Mouse (Mus musculus): ENCODE data around the gene Dhx15.

Dhx15 gene

DNA sequence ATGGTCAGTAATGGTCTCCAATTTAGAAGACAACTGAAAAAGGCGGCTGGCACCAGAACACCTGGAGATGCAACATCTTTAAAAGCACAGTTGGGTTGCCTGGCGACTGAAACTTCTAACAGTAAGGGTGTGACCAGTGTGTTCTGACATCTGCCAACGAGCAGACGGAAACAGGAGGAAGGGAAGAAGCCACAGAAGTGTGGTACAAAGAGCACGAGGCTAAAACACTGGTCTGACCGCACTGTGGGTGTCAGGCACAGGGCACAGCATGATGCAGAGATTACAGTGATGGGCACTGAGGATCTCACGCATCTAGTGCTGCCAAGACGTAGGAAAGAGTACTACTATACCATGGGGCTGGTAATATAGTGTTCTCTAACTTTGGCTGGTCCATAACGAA is 48.4 kb downstream of the Dhx15 start:
- no peak for DNase-seq

DNA sequence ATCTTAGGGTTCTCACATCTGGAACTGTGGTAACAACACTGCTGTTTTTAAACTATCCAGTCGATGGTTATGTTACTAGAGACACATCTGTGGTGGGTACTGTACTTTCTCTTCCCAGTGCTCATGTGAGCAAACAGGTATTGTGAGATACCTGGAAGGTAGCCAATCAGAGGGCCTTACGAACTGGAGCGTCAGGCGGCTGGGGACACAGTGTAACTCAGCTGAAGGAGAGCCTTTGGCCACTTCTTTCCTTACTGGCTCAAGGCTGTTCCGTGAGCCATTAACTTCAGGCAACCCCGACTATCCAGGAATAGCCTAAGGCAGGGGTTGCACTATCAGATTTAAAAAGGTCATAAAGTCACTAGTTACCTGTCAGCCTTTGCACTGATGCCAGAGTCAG is 51.5 kb downstream of the Dhx15 start:
- DNase-seq, result no peak

DNA sequence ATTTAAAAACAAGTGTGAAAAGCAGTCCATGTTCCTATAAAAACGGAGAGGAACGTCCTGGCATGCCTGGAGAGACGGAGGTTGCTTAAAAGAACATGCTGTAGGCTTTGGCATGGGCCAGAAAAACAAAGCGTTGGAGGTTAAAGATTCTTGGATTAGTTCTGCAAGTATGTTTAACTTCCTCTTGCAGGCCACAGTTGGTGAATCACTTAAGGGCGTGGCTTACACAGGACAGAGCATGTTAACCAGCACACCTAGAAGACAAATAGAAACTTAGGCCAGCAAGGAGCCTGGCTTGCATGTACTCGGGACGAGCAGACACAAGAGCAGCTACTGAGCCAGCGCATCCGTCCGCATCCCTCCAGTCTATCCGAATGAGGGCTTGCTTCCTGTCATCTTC is 52.2 kb downstream of the Dhx15 start:
- DNase-seq, result no peak

DNA sequence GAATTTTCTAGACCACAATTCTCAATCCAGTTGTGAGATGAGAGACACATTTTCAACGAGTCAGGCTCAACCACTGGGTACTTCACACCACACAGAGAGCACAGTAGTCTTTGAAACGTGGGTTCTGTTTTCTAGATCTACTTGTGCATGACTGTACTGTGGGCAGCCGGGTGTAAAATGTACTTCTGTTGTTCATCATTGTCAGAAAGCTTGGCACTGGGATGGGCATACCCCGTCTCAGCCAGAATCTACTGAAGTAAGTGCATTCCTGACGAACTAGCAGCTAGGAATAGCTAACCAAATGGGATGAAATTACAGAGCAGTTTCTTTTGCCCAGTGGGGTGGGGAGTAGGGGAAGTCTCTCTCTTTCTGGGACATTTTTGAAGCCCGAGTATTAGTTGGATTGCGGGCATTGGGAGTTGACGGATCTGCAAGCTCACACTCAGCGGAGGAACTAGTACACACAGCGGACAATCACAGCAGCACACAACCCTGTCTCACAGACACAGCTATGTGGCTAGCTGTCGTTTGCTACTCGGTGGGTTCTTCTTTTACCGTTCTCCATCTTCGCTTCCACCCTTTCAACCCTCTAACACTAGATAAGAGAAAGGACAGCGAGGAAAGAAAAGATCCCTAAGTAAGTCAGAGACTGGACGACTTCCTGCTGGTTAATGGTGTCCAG is 54.7 kb downstream of the Dhx15 start:
- DNase-seq, result no peak

DNA sequence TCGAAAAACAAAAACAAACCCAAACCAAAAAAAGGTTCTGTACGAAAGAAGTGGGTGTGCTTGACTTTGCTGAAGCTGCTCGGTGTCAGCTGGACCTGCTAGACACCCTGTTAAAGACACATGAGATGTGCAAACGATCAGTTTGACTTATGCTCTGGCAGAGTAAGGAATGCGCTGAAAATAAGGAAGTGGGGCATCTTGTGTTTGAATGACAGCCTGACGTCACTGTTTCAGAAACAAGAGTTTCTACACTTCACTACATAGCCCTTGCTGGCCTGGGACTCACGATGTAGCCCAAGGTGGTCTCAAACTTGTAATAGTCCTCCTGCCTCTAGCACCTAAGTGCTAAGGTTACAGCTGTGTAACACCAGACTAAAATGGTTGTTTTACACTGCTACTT is 57.5 kb downstream of the Dhx15 start:
- no peak for DNase-seq

DNA sequence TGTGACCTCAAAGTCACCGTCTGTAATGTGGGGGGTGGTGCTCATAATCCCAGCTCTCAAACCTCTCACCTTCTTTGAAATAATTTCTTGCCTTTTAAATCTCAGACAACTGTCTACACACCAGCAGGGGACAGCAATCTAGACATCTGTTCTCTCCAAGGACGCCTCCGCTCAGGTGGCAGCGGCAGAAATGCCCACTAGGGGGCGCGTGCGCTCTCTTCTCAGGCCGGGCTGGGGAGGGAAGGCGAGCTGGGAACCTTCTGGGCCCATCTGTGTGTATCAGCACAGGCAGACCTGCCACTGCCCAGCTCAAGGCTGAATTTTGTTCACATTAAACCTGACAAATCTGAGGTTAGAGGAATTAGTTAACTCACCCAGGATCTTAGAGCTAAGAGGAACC is 58.2 kb downstream of the Dhx15 start:
- DNase-seq, result no peak

DNA sequence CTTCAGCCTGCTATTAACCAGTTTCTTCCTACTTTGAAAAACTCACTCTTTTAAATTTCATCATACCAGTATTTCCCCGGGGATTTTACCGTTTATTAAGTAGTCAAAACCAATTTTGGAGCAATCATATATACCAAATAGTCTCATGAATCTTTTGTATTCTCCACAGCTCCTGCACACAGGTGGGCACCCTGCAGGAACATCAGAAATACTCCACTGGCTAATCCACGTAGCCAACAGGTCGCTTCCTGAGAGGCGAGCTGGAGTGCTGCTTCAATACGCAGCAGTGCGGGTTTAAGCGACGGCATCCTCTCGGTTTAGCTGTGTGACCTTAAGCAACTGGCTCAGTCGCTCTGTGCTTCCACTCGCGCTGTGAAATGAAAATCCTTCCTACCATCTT is 58.9 kb downstream of the Dhx15 start:
- no peak for DNase-seq

DNA sequence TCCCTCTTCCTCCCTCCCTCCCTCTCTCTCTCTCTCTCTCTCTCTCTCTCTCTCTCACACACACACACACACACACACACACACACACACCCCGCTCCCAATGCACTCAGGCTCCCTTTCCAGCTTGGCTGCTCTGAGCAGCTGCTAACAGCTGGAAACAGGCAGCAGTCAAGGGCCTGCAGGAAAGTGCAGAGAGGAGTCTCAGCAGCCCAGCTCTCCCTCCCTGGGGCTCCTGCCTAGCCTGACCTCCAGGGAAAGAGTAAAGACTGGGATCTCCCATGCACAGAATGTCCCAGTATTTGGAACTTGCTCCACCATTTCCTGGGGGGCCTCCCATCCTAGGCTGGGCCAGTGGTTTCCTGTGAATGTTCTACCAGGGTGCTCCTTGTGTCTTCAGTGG is 59.8 kb downstream of the Dhx15 start:
- DNase-seq, result no peak

DNA sequence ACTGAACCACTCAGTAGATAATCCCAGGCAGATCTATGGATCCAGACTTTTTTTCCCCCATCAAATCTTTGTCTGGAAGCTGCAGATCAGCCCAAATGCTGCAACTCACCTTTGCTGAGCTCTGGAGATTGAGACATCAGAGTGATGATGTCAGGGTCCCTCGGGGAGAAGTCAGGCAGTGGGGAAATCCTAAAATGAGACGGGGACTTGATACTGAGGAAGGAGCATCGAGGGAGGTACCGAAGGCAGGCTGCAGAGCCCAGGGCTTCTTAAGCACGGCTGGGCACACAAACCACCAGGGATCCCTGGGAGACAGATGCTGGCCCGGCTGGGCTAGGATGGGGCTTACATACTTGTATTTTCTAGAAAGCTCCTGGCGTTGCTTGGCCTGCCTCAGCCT is 64.1 kb downstream of the Dhx15 start:
- DNase-seq, result no peak

DNA sequence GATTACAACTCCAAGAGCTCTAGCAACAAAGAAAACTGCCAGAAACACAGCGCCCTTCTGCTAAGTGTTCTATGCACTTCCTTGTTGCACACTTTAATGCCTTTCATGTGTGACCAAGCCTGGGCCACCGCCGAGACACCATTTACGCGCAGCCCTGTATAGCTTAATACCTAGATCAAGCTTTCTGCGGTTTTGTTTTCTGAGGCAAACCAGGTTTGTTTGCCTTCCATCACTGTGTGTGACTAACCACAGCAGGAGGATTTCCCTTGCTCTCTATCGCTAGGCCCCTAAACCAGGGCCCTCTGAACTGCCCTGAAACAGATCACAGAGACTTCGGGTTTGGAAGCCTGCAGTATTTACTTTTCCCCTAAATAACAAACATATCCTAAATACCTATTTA is 64.5 kb downstream of the Dhx15 start:
- no peak for DNase-seq

DNA sequence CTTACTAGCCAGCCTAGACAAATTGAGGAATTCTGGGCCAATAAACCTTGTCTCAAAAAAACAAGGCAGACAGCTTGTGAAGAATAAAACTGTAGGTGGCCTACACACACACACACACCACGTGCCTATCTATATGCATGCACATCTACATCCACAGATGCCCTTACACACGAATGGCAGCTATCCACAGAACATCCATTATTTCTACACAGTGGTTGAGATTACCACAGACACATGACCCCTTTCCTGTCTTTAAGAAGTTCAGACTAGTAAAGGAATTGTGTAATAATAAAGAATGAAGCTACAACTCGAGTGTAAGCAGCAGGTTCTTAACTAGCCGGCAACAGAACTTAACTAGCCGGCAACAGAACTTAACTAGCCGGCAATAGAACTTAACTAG is 68.2 kb downstream of the Dhx15 start:
- DNase-seq, result no peak

DNA sequence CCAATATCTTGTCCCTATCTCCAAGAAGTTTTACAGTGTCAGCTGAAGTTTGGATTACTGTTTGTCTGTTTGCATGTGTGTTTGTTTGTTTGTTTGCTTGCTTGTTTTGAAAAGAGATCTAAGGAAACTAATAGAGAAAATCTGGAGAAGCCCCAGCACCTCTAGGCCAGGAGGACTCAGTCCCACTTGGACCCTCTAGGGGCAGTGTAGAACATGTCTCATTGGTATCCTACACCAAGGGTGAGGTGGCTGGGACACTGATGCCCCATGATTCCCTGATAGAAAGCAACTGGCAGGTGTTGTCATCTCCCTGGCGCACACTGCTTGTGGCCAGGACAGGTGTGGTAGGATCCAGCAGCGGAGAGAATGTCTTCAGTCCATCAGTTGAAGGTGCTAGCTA is 70.5 kb downstream of the Dhx15 start:
- no peak for DNase-seq

DNA sequence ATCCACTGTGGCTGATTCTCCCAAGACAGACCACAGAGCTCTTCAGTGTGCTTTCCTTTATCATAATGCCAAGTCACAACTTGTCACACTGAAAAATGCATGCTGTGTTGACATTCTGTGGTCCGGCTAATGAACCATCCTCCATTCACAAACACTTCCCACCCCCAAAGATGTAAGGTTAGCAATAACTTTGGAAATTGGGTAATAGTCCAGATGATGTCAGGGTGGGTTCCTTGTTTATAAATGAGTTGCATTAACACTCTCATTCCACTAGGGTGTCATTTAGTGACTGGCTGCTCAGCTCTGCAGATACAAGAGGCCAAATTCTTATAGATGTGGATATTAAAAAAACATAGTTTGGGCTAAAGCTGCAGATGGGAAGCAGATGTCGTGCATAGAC is 71.1 kb downstream of the Dhx15 start:
- DNase-seq, result no peak

DNA sequence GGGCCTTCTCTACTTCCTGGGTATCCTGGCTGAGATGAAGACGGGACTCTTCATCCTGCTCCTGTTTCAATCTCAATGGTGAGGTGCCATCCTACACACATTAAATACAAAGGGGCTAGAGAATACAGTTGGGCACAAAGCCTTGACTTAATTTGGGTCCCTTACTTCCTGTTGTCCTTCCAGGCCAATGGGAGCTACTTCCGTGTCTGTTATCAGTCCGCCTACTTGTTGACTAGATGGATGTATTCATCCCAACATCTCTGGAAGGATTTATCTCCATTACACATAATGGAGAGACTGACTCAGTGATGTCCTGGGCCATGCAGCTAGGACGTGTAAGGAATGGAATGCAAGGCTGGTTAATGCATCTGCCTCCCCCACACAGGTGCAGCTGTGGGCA is 72.5 kb downstream of the Dhx15 start:
- DNase-seq, result no peak

DNA sequence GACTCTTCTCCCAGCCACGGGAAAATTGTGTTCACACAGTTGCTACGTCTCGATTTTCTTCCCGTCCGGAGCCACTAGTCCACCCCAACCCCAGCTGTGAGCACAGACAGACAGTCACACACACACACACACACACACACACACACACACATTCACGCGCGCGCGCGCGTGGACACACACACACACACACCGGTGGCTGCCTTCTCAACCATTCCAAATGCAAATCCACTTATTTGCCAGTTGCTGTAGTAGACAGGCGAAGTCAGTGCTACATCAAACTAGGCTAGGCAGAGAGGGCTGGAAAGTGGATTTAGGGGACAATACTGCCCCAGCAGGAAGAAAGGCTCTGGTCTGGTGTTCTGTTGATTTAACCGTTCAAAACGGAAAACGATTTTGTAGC is 73.9 kb downstream of the Dhx15 start:
- no peak for DNase-seq

DNA sequence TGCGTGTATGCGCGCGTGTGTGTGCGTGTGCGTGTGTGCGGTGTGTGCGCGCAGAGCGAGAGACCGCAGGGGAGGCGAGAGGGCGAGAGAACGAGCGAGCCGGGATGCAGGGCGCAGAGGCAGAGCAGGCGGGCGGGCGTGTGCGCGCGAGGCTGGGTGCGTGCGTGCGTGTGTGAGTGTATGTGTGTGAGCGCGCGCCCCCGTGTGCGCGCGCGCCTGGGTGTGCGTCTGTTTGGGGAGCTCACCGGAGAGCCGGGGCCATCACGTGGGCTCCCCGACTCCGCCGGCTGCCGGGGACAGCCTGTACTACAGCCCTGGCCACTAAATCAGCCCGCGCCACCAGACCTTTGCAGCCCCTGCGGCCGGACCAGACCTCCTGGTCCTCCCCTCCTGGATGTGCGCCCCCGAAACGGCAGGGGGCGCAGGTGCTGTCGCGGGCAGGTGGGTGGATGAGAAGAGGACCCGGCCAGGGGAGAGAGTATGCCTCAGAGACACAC is 74.4 kb downstream of the Dhx15 start:
- DNase-seq, result peak in 1 of 2 experiments; percentile 24

DNA sequence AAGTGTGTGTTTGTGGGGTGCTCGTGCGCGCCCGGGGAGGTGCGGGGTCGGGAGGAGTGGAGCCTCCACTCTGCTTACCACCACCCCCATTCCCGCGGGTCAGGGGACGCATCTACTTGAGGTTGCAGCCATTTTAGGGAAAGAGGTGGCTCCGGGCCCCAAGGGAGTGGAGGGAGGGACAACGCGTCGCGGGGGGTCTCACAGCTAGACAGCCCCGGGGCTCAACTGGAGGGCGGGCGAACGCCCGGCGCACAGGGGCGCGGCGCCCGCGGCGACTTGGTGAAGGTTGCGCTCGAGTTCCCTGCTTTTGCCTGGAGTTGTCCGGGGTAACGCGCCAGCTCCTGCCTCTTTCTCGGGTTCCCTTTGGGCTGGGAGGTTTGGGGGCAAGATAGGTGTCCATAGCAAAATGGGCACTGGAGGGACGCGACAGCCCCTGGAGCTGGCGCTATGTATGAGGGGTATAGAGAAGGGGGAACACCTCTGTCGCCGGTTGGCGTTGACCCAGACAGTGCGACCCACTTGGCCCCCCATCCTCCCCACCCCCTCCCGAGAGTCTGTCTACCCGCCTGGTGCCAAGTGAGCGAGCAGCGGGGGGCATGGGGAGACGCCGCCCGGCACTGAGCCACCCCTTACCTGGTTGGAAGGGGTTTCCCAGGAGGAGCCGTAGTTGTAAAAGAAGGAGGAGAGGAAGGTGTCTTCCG is 75.4 kb downstream of the Dhx15 start:
- no peak for DNase-seq

DNA sequence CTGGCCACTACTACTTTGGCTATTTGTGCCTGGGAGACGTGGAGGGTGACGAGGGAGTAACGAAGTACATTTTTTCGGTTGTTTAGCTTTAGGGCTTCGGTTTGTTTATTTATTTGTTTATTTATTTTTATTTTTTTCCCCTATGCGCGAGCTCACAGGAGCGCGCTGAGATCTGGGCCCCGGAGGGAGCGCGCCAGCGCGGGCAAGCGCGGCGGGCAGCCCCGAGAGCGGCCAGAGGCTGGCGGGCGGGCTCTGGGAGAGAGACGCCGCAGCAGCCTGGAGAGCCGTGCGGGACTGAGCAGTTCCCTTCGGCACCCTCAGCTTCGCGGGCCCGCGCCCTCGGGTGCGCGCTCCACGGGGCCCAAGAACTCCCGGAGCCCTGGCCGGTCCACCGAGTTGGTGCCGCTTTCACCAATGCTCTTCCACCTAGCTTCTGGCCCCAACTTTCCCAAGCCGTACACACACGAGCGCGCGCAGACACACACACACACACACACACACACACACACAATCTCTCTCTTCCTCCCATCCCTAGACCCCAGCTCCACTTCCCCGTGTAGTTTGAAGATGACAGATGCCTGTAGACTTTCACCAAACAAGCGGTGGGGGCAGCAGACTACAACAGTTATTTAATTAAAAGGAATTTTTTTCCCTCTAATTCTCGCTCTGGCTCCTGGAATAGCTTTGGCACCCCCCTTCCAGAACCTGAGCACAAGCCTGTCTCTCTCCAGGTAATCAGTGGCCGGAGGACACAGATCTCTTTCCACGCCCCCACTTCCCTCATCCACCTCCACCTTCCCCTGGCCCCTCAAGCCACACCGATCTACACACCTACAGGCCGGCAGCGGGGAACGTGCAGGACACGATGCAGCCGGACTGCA is 76.2 kb downstream of the Dhx15 start:
- DNase-seq, result no peak

DNA sequence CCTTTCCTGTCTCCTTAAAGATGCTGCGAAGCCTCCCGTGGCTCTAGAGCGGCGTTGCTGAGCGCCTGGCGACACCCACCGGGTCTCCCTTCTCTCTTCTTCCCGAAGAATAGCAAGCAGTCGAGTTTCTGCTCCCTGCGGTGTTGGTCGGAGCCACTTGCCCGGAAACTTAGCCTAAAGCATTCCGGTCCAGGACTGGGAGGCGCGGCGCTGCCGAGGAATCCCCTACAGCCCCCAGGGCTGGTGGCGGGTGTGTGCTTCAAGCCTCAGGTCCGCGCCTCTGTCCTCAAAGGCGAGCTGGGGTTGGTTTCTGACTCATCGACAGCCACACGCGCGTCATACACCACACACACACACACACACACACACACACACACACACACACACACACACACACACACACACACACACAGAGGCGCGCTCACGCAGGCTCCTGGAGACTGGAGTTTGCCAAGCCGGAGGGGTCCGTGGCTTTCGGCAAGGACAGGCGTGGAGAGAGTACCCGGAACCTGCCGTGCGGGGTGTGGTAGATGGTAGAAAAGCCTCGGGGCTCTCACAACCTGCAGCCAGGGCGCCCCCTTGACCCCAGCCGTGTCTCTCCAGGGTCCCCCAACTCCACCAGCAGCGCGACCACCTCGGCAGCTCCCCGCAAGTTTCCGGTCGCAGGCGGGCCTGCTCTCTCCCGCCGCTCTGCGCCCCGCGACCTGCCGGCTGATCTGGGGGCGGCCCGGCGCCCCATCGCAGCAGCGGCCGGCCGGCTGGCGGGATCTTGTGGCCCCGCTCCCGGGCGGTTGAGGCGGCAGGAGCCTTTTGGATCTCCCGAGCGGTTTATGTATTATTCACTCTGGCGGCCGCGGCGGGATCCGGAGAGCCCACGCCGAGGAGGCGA is 77.1 kb downstream of the Dhx15 start:
- no peak for DNase-seq

DNA sequence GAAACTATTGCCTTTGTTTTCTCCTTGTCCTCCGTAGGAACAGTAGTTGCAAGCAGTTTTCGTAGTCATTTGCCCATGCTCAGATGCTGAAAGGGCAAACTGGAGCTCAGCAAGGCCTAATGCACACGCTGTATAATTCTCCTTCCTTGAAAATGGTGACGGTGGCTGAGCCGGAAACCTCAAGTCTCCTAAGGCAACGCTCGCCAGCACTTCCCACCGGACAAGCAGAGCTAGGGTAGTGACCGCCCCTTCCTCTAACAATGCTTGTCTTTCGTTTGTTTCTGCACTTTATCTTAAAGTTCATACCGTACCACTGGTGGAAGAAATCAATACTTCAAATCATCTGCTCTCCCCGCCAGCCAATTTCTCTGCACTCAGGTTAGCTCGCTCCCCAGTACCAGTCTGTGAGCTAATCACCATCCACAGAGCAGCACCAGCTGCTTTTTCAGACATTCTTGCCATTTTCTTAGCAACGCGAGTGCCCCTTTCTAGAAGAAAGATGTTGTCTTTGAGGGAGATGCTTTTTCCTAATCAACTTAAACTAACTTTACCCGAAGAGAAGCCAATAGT is 78.0 kb downstream of the Dhx15 start:
- DNase-seq, result no peak

DNA sequence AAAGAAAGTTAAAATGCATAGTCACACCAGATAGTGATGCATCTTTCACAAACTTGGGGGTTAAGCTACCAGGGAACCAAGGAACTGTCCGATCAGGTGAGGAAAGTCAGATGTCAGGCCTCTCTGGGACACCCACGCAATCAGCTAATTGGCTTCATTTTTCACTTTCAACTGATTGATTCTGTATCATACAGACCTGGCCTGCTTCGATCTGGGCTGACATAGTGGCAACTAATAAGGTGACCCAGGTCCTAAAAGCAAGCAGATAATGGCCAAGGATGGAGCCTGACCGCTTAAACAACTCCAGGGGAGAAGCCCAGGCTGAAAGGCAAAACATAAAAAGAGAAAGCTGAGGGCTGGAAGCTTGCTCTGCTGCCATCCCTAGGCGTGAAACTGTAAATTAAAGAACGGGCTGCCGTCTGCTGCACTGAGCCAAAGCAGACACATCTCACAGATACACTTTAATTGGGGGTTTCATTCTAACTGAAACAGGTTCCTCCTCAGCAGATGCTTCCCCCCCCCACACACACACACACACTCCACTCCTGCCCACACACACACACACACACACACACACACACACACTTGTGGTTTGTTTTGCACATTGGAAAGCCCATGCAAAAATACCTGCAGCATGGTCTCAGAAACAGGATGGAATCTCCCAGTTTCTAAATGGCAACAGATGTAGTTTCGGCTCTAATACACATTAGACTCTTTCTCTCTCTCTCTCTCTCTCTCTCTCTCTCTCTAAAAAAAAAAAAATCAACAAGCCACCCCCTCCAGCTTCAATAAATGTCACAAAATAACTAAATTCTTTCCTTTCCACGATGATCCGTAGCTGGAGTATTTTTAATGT is 79.3 kb downstream of the Dhx15 start:
- no peak for DNase-seq
